Mouse (Mus musculus) testis, postnatal 10 days (tissue): Measurements from ENCODE around the gene Kncn.

Source experiments
- DNase-seq: peaks from one replicate; pipeline ENCODE4 v3.0.0; 2021; ENCODE audit warnings: low spot score

The Kncn gene

GRCm38 (mm10) chr4:115878828-115879227 is 5.4 kb upstream of the Kncn start:
- no peak for DNase-seq

- no peak for DNase-seq
These were observed 3.0 kb upstream of the Kncn start for GRCm38 (mm10) chr4:115881183-115881582.

GRCm38 (mm10) chr4:115882195-115882594 is 2.0 kb upstream of the Kncn start:
- no peak for DNase-seq

GRCm38 (mm10) chr4:115885846-115886245 is 1.6 kb downstream of the Kncn start:
- DNase-seq = no peak

- no peak for DNase-seq
These were observed 2.7 kb downstream of the Kncn start for GRCm38 (mm10) chr4:115886875-115887274.

GRCm38 (mm10) chr4:115890066-115890465 is 5.9 kb downstream of the Kncn start:
- no peak for DNase-seq

GRCm38 (mm10) chr4:115890553-115890952 is 6.4 kb downstream of the Kncn start, which contains the start of gene 6430628N08Rik:
TSS of gene 6430628N08Rik (plus strand) at chr4:115890665.
- no peak for DNase-seq

GRCm38 (mm10) chr4:115894281-115894680 is 10.1 kb downstream of the Kncn start:
- DNase-seq = no peak

GRCm38 (mm10) chr4:115897901-115898631 is 13.9 kb downstream of the Kncn start:
- no peak for DNase-seq

- DNase-seq = peak; percentile 92
These were observed 18.6 kb downstream of the Kncn start for GRCm38 (mm10) chr4:115902816-115903215.

- DNase-seq = no peak
These were observed 20.2 kb downstream of the Kncn start for GRCm38 (mm10) chr4:115904375-115904774.

GRCm38 (mm10) chr4:115905701-115906100 is 21.5 kb downstream of the Kncn start:
- no peak for DNase-seq

GRCm38 (mm10) chr4:115906791-115907190 is 22.6 kb downstream of the Kncn start:
- no peak for DNase-seq

GRCm38 (mm10) chr4:115907994-115908393 is 23.8 kb downstream of the Kncn start:
- DNase-seq = no peak

- no peak for DNase-seq
These were observed 24.4 kb downstream of the Kncn start for GRCm38 (mm10) chr4:115908641-115909040.

- no peak for DNase-seq
These were observed 27.4 kb downstream of the Kncn start for GRCm38 (mm10) chr4:115911586-115911985.

GRCm38 (mm10) chr4:115919911-115920310 is 35.7 kb downstream of the Kncn start:
- DNase-seq = peak; percentile 32

GRCm38 (mm10) chr4:115922688-115923087 is 38.5 kb downstream of the Kncn start:
- DNase-seq = no peak

- DNase-seq = no peak
These were observed 39.2 kb downstream of the Kncn start for GRCm38 (mm10) chr4:115923262-115923880.

- DNase-seq = no peak
These were observed 43.4 kb downstream of the Kncn start for GRCm38 (mm10) chr4:115927637-115928036.

- DNase-seq = no peak
These were observed 47.4 kb downstream of the Kncn start for GRCm38 (mm10) chr4:115931556-115932088.

GRCm38 (mm10) chr4:115935835-115936581 is 51.8 kb downstream of the Kncn start:
- DNase-seq = no peak

- DNase-seq = no peak
These were observed 52.4 kb downstream of the Kncn start for GRCm38 (mm10) chr4:115936646-115937045.
